Mouse (Mus musculus) spleen, postnatal 0 days (tissue): ENCODE measurements around the gene Samt3. TPM values are rescaled to one million over a fixed set of nuclear protein-coding genes. Genes with fewer than 3 reads are reported as not detected.

Experiments used
- polyA plus RNA-seq: library from polyadenylated mRNA; unstranded; fragments of >200 nt; fragmentation: Nextera tagmentation; extraction: Ambion mirVana; gene quantifications from 2 replicates; pipeline ENCODE4 v1.2.1, GENCODE M21; 2015

Gene Samt3
- not detected in 2 replicates for polyA plus RNA-seq

DNA sequence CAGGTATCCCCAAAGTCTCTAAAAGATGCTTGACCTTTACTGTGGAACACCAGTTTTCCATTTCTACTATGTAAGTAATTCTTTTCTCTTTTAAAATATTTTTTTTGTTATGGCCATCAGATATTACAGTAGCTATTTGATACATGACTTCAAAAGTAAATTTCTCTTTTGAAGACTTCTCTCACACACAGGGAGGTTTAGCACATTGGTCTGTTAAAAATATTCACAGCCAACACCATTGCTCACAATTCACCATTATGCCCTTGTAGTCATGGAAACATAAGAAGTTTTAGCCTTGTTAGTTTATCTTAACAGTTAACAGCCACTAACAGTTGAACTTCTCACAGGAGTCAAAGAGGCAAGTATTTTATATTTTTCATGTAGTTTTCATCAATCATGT lies at the start of gene Samt3:
Samt3 (plus strand) TSS at position 301 of the 400 bp plus-strand sequence.

Other genes with a start within 250 kb of the Samt3 start
- 1.7 TPM in 2 replicates for gene 5430427O19Rik, start 173.8 kb upstream of the Samt3 start, polyA plus RNA-seq
- 0.07 and 0.08 TPM in 2 replicates for gene Nr0b1, start 147.6 kb downstream of the Samt3 start, polyA plus RNA-seq